Mouse (Mus musculus): ENCODE data around the gene Syngr2.
A peak's percentile ranks its signal among the peaks of the same experiment; 100 is the strongest.
"Not testable (repeated sequence)": the region's sequence is repeated elsewhere in the genome, so short reads cannot be mapped to it uniquely, and the experiment has no call there.

The Syngr2 gene

GRCm38 (mm10) chr11:117814704-117815366 lies 5.4 kb downstream of the Syngr2 start:
- no peak for DNase-seq

- not testable (repeated sequence) for DNase-seq
Measured at GRCm38 (mm10) chr11:117815850-117816249, 6.4 kb downstream of the Syngr2 start.

GRCm38 (mm10) chr11:117816389-117816996 lies 7.0 kb downstream of the Syngr2 start:
- DNase-seq: no peak

- no peak for DNase-seq
Measured at GRCm38 (mm10) chr11:117819095-117819494, 9.6 kb downstream of the Syngr2 start.

- no peak for DNase-seq
Measured at GRCm38 (mm10) chr11:117820173-117820572, 10.7 kb downstream of the Syngr2 start.

GRCm38 (mm10) chr11:117821868-117822267 lies 12.4 kb downstream of the Syngr2 start:
- no peak for DNase-seq

GRCm38 (mm10) chr11:117822728-117823241 lies 13.3 kb downstream of the Syngr2 start:
- DNase-seq: no peak

GRCm38 (mm10) chr11:117823411-117823810 lies 13.9 kb downstream of the Syngr2 start:
- no peak for DNase-seq

GRCm38 (mm10) chr11:117824060-117824969 lies 14.8 kb downstream of the Syngr2 start:
- DNase-seq: peak; percentile 88

GRCm38 (mm10) chr11:117825333-117826101 lies 16.0 kb downstream of the Syngr2 start, which contains the start of the genes Afmid and Tk1:
Gene Afmid, plus strand, starts transcription at chr11:117825924.
Gene Tk1, minus strand, starts transcription at chr11:117826092.
- peak; percentile 76 for DNase-seq

GRCm38 (mm10) chr11:117826164-117826563 lies 16.7 kb downstream of the Syngr2 start:
- DNase-seq: no peak

GRCm38 (mm10) chr11:117826916-117827315 lies 17.4 kb downstream of the Syngr2 start:
- DNase-seq: no peak

GRCm38 (mm10) chr11:117827386-117827785 lies 17.9 kb downstream of the Syngr2 start:
- DNase-seq: peak; percentile 42

GRCm38 (mm10) chr11:117828149-117828887 lies 18.9 kb downstream of the Syngr2 start:
- DNase-seq: peak; percentile 66

- DNase-seq: no peak
Measured at GRCm38 (mm10) chr11:117828888-117829604, 19.6 kb downstream of the Syngr2 start.

- no peak for DNase-seq
Measured at GRCm38 (mm10) chr11:117829671-117830215, 20.3 kb downstream of the Syngr2 start.

GRCm38 (mm10) chr11:117830401-117830800 lies 20.9 kb downstream of the Syngr2 start:
- DNase-seq: no peak

GRCm38 (mm10) chr11:117832086-117832969 lies 22.9 kb downstream of the Syngr2 start:
- peak; percentile 98 for DNase-seq

GRCm38 (mm10) chr11:117833509-117833908 lies 24.0 kb downstream of the Syngr2 start:
- DNase-seq: not testable (repeated sequence)

Data from thymus, postnatal 4 days (tissue).